15 mouse cellular contexts compared by ENCODE assay signal in the genomic region with DNA sequence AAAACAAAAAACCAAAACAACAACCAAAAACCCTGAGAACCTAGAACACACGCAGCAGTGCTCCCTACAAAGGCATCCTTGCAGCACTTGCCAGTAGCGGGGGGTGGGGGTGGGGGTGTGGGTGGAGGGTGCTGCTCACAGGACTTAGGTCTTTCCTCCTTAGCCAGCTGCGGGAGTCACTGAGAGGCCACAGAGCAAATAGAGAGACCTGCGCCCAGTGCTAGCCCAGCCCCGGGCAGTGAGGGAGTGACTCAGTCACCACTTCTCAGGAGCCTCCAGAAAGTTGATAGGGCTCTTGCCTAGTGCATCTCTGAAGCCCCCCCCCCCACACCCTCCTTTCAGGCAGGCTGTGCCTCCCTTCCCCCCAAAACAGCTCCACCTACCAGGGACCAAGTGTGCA. TPM values are rescaled to one million over a fixed set of nuclear protein-coding genes. Genes with fewer than 3 reads are reported as not detected.
DNase-seq lines count a peak whose midpoint lies in the region; ATAC-seq and TF ChIP-seq lines count a peak whose summit lies in the region.
"Had no signal": no experiment of that assay in that cellular context is flagged by ENCODE, and none has a peak within 500 bp of the region (broad histone marks: within the 10 kb centered on the region; RNA-seq: fewer than 3 reads in every experiment).

No protein-coding gene starts in this region.

- 0 out of 2 replicates have a peak, but pooled peaks have one; percentile 18 for ATAC-seq in heart, embryonic 11.5 days (replicated peaks; ENCODE audit: insufficient number of reproducible peaks, low FRiP score, low TSS enrichment)
- ATAC-seq in heart, embryonic 12.5 days (ENCODE audit: insufficient number of reproducible peaks, low FRiP score), result no peak
- peak; percentile 60 for ATAC-seq in lung, embryonic 15.5 days (ENCODE audit: borderline replicate concordance, extremely low read depth, low FRiP score, low TSS enrichment)
- ATAC-seq in stomach, embryonic 14.5 days (ENCODE audit: insufficient number of reproducible peaks, insufficient read depth, low FRiP score, low read depth), result peak; percentile 68; the same call in 1 of the 2 replicates
- ATAC-seq: activated CD4-positive, CD25-positive, alpha-beta regulatory T cell, adult 4 months; forebrain, embryonic 15.5 days; Patski had no signal

- no peak overlapping the region for H3K9ac ChIP-seq in heart, embryonic 11.5 days (ENCODE audit: low read depth, low read length)
- H3K9ac ChIP-seq in heart, embryonic 12.5 days, result no peak overlapping the region
- H3K9ac ChIP-seq in lung, embryonic 15.5 days, result no peak overlapping the region
- no peak overlapping the region for H3K9ac ChIP-seq in stomach, embryonic 14.5 days (replicated peaks; ENCODE audit: low read depth, low read length)
- H3K9ac ChIP-seq: embryonic facial prominence, embryonic 12.5 days; forebrain, embryonic 15.5 days; heart, embryonic 15.5 days; hindbrain, embryonic 13.5 days had no signal

- no peak for TF ChIP-seq POLR2A in lung, adult 2 months (IDR thresholded peaks at IDR 0.05; ENCODE audit: borderline replicate concordance, extremely low read depth, low read depth, low read length)
- TF ChIP-seq POLR2A in thymus, adult 2 months (IDR thresholded peaks at IDR 0.05; ENCODE audit: control insufficient read depth, extremely low read depth, insufficient read depth, low read length, poor library complexity), result no peak

- no peaks in the 10 kb centered on the region for H3K36me3 ChIP-seq in heart, embryonic 11.5 days (ENCODE audit: control insufficient read depth, insufficient read depth, low read length)
- H3K36me3 ChIP-seq in heart, embryonic 12.5 days, result no peaks in the 10 kb centered on the region
- H3K36me3 ChIP-seq in lung, embryonic 15.5 days, result no peaks in the 10 kb centered on the region
- H3K36me3 ChIP-seq in stomach, embryonic 14.5 days (ENCODE audit: control insufficient read depth, insufficient read depth, low read length), result no peaks in the 10 kb centered on the region
- H3K36me3 ChIP-seq in thymus, adult 2 months (ENCODE audit: control insufficient read depth, insufficient read depth, low read length), result no peaks in the 10 kb centered on the region
- H3K36me3 ChIP-seq: embryonic facial prominence, embryonic 12.5 days; forebrain, embryonic 15.5 days; heart, embryonic 15.5 days; hindbrain, embryonic 13.5 days had no signal

- DNase-seq in lung, adult 2 months, result no peak
- DNase-seq in spleen, adult 12 weeks (ENCODE audit: low spot score), result no peak
- no peak for DNase-seq in thymus, adult 2 months
- DNase-seq: cerebellum, adult 11-12 months had no signal

- no peak for TF ChIP-seq CTCF in lung, adult 2 months (IDR thresholded peaks at IDR 0.05; ENCODE audit: insufficient read depth, low read length)
- TF ChIP-seq CTCF in thymus, adult 2 months (IDR thresholded peaks at IDR 0.05; ENCODE audit: borderline replicate concordance, control insufficient read depth, extremely low read depth, insufficient read depth, low read length, poor library complexity), result no peak

- H3K4me3 ChIP-seq in heart, embryonic 11.5 days (ENCODE audit: low read depth, low read length), result no peak overlapping the region
- H3K4me3 ChIP-seq in heart, embryonic 12.5 days, result no peak overlapping the region
- no peak overlapping the region for H3K4me3 ChIP-seq in lung, embryonic 15.5 days
- no peak overlapping the region for H3K4me3 ChIP-seq in lung, adult 2 months (replicated peaks; ENCODE audit: extremely low read depth, low read depth, low read length)
- no peak overlapping the region for H3K4me3 ChIP-seq in stomach, embryonic 14.5 days (ENCODE audit: low read depth, low read length)
- H3K4me3 ChIP-seq in thymus, adult 2 months (ENCODE audit: control insufficient read depth, insufficient read depth, low read length), result no peak overlapping the region
- H3K4me3 ChIP-seq: embryonic facial prominence, embryonic 12.5 days; forebrain, embryonic 15.5 days; heart, embryonic 15.5 days; hindbrain, embryonic 13.5 days had no signal

- no peaks in the 10 kb centered on the region for H3K9me3 ChIP-seq in heart, embryonic 11.5 days (replicated peaks; ENCODE audit: control insufficient read depth, low read length)
- H3K9me3 ChIP-seq in heart, embryonic 12.5 days (replicated peaks), result no peaks in the 10 kb centered on the region
- H3K9me3 ChIP-seq in lung, embryonic 15.5 days, result no peaks in the 10 kb centered on the region
- no peaks in the 10 kb centered on the region for H3K9me3 ChIP-seq in stomach, embryonic 14.5 days (ENCODE audit: control insufficient read depth, low read depth, low read length)
- H3K9me3 ChIP-seq: embryonic facial prominence, embryonic 12.5 days; forebrain, embryonic 15.5 days; heart, embryonic 15.5 days; hindbrain, embryonic 13.5 days had no signal

- H3K27me3 ChIP-seq in heart, embryonic 11.5 days (ENCODE audit: control insufficient read depth, insufficient read depth, low read length), result peaks cover 24% of the 10 kb centered on the region
- peaks cover 34% of the 10 kb centered on the region for H3K27me3 ChIP-seq in heart, embryonic 12.5 days (replicated peaks)
- H3K27me3 ChIP-seq in lung, embryonic 15.5 days, result peaks cover 23% of the 10 kb centered on the region
- 0 out of 2 replicates have a peak, but pooled peaks cover under 1% of the 10 kb centered on the region for H3K27me3 ChIP-seq in stomach, embryonic 14.5 days (ENCODE audit: control insufficient read depth, insufficient read depth, low read length)
- peaks cover 13% of the 10 kb centered on the region; the same call in 1 of the 2 replicates for H3K27me3 ChIP-seq in thymus, adult 2 months (ENCODE audit: control insufficient read depth, insufficient read depth, low read length)
- H3K27me3 ChIP-seq: Patski had no signal

- H3K4me1 ChIP-seq in heart, embryonic 11.5 days (ENCODE audit: control insufficient read depth, insufficient read depth, low read length), result peaks cover 9% of the 10 kb centered on the region
- peaks cover 16% of the 10 kb centered on the region for H3K4me1 ChIP-seq in heart, embryonic 12.5 days (replicated peaks)
- peaks cover 16% of the 10 kb centered on the region for H3K4me1 ChIP-seq in lung, embryonic 15.5 days
- H3K4me1 ChIP-seq in lung, adult 2 months (ENCODE audit: control insufficient read depth, insufficient read depth, low read length), result 0 out of 2 replicates have a peak, but pooled peaks cover 3% of the 10 kb centered on the region
- H3K4me1 ChIP-seq in stomach, embryonic 14.5 days (ENCODE audit: control insufficient read depth, insufficient read depth, low read length), result peaks cover 7% of the 10 kb centered on the region; the same call in 1 of the 2 replicates
- H3K4me1 ChIP-seq in thymus, adult 2 months (replicated peaks; ENCODE audit: control insufficient read depth, insufficient read depth, low read length), result peaks cover 1% of the 10 kb centered on the region

- 59% methylated on average over 5 of the region's 5 CpGs for WGBS in heart, embryonic 11.5 days (ENCODE audit: insufficient replicate concordance)
- 60% methylated on average over 5 of the region's 5 CpGs for WGBS in heart, embryonic 12.5 days
- WGBS in lung, embryonic 15.5 days, result 38% methylated on average over 5 of the region's 5 CpGs
- 64% methylated on average over 5 of the region's 5 CpGs for WGBS in lung, adult 2 months
- 65% methylated on average over 5 of the region's 5 CpGs for WGBS in stomach, embryonic 14.5 days
- WGBS in thymus, adult 2 months, result 81% methylated on average over 5 of the region's 5 CpGs

- no peak overlapping the region for H3K27ac ChIP-seq in heart, embryonic 11.5 days (ENCODE audit: low read depth, low read length)
- no peak overlapping the region for H3K27ac ChIP-seq in heart, embryonic 12.5 days (ENCODE audit: poor library complexity, severe bottlenecking)
- H3K27ac ChIP-seq in lung, embryonic 15.5 days, result no peak overlapping the region; the same call in 1 of the 2 replicates
- no peak overlapping the region for H3K27ac ChIP-seq in stomach, embryonic 14.5 days (ENCODE audit: low read length)
- H3K27ac ChIP-seq in thymus, adult 2 months (ENCODE audit: control insufficient read depth, insufficient read depth, low read length), result no peak overlapping the region
- H3K27ac ChIP-seq: embryonic facial prominence, embryonic 12.5 days; forebrain, embryonic 15.5 days; heart, embryonic 15.5 days; hindbrain, embryonic 13.5 days had no signal

- H3K4me2 ChIP-seq in heart, embryonic 11.5 days, result no peak overlapping the region
- no peak overlapping the region for H3K4me2 ChIP-seq in heart, embryonic 12.5 days
- no peak overlapping the region for H3K4me2 ChIP-seq in lung, embryonic 15.5 days
- no peak overlapping the region for H3K4me2 ChIP-seq in stomach, embryonic 14.5 days (replicated peaks; ENCODE audit: low read depth, low read length)
- H3K4me2 ChIP-seq: embryonic facial prominence, embryonic 12.5 days; forebrain, embryonic 15.5 days; hindbrain, embryonic 13.5 days had no signal

RNA-seq across cellular contexts. Expression of a gene that starts 4.0 kb away (rescaled TPM):
- 2.9 and 5.0 TPM in 2 replicates for polyA plus RNA-seq in heart, embryonic 11.5 days (2014; fragmentation: Nextera tagmentation; extraction: Ambion mirVana)
- 3.7 and 4.6 TPM in 2 replicates for polyA plus RNA-seq in heart, embryonic 12.5 days (2016; fragmentation: Nextera tagmentation; extraction: Ambion mirVana)
- polyA plus RNA-seq in lung, embryonic 15.5 days (2015; fragmentation: Nextera tagmentation; extraction: Ambion mirVana), result 6.0 and 6.2 TPM in 2 replicates
- polyA plus RNA-seq in lung, adult 2 months (2012; rRNA removed), result 7.0 and 7.2 TPM in 2 replicates
- 5.2 and 6.6 TPM in 2 replicates for polyA plus RNA-seq in stomach, embryonic 14.5 days (2014; fragmentation: Nextera tagmentation; extraction: Ambion mirVana)
- 0.35 and 0.59 TPM in 2 replicates for polyA plus RNA-seq in thymus, adult 2 months (2012; rRNA removed)
- polyA plus RNA-seq: activated CD4-positive, CD25-positive, alpha-beta regulatory T cell, adult 4 months; cortical plate, adult 2 months; Patski had no signal

RNA-seq across cellular contexts. Expression of a gene that starts 18.4 kb away (rescaled TPM):
- polyA plus RNA-seq in heart, embryonic 11.5 days (2014; fragmentation: Nextera tagmentation; extraction: Ambion mirVana), result 6.5 and 7.5 TPM in 2 replicates
- polyA plus RNA-seq in heart, embryonic 12.5 days (2016; fragmentation: Nextera tagmentation; extraction: Ambion mirVana), result 7.9 and 8.1 TPM in 2 replicates
- 10.9 and 11.5 TPM in 2 replicates for polyA plus RNA-seq in lung, embryonic 15.5 days (2015; fragmentation: Nextera tagmentation; extraction: Ambion mirVana)
- 28.1 and 30.7 TPM in 2 replicates for polyA plus RNA-seq in lung, adult 2 months (2012; rRNA removed)
- polyA plus RNA-seq in stomach, embryonic 14.5 days (2014; fragmentation: Nextera tagmentation; extraction: Ambion mirVana), result 15.7 and 16.0 TPM in 2 replicates
- polyA plus RNA-seq in thymus, adult 2 months (2012; rRNA removed), result 10.6 and 11.6 TPM in 2 replicates
- polyA plus RNA-seq: activated CD4-positive, CD25-positive, alpha-beta regulatory T cell, adult 4 months had no signal

RNA-seq across cellular contexts. Expression of a gene that starts 40.8 kb away (rescaled TPM):
- polyA plus RNA-seq in heart, embryonic 11.5 days (2014; fragmentation: Nextera tagmentation; extraction: Ambion mirVana), result 408 and 446 TPM in 2 replicates
- polyA plus RNA-seq in heart, embryonic 12.5 days (2016; fragmentation: Nextera tagmentation; extraction: Ambion mirVana), result 301 and 344 TPM in 2 replicates
- polyA plus RNA-seq in lung, embryonic 15.5 days (2015; fragmentation: Nextera tagmentation; extraction: Ambion mirVana), result 606 and 658 TPM in 2 replicates
- 1,664 and 1,938 TPM in 2 replicates for polyA plus RNA-seq in lung, adult 2 months (2012; rRNA removed)
- polyA plus RNA-seq in stomach, embryonic 14.5 days (2014; fragmentation: Nextera tagmentation; extraction: Ambion mirVana), result 797 and 911 TPM in 2 replicates
- polyA plus RNA-seq in thymus, adult 2 months (2012; rRNA removed), result 3,187 and 3,626 TPM in 2 replicates

RNA-seq across cellular contexts. Expression of a gene that starts 55.7 kb away (rescaled TPM):
- polyA plus RNA-seq in heart, embryonic 11.5 days (2014; fragmentation: Nextera tagmentation; extraction: Ambion mirVana), result 15.3 and 17.3 TPM in 2 replicates
- 21.8 and 23.0 TPM in 2 replicates for polyA plus RNA-seq in heart, embryonic 12.5 days (2016; fragmentation: Nextera tagmentation; extraction: Ambion mirVana)
- polyA plus RNA-seq in lung, embryonic 15.5 days (2015; fragmentation: Nextera tagmentation; extraction: Ambion mirVana), result 32.8 and 33.3 TPM in 2 replicates
- 18.2 and 21.7 TPM in 2 replicates for polyA plus RNA-seq in lung, adult 2 months (2012; rRNA removed)
- 26.5 and 29.9 TPM in 2 replicates for polyA plus RNA-seq in stomach, embryonic 14.5 days (2014; fragmentation: Nextera tagmentation; extraction: Ambion mirVana)
- 31.3 and 37.7 TPM in 2 replicates for polyA plus RNA-seq in thymus, adult 2 months (2012; rRNA removed)
